Mouse (Mus musculus): ENCODE results near the gene Gm26620. TPM values are rescaled to one million over a fixed set of nuclear protein-coding genes. Genes with fewer than 3 reads are reported as not detected.

The Gm26620 gene
- 0.97 and 1.8 TPM in 2 replicates for polyA plus RNA-seq (2012; ENCODE audit: low replicate concordance)

GRCm38 (mm10) chr1:170884978-170885561 lies at the start of gene Gm26620, which contains the start of gene Dusp12:
TSS of gene Gm26620 (plus strand) at chr1:170885065.
TSS of gene Dusp12 (minus strand) at chr1:170885540.

GRCm38 (mm10) chr1:170867691-170868105 lies 17.2 kb upstream of the Gm26620 start, which contains the start of gene Atf6:
TSS of gene Atf6 (minus strand) at chr1:170867771.

GRCm38 (mm10) chr1:170912891-170913615 lies 28.2 kb downstream of the Gm26620 start, which contains the start of gene Fcrlb:
TSS of gene Fcrlb (minus strand) at chr1:170912941.

GRCm38 (mm10) chr1:170927378-170927777 lies 42.5 kb downstream of the Gm26620 start, which contains the start of gene Fcrla:
TSS of gene Fcrla (minus strand) at chr1:170927583.

Other genes with a start within 250 kb of the Gm26620 start
- gene Olfml2b, start 240.5 kb upstream of the Gm26620 start, polyA plus RNA-seq (2012; ENCODE audit: low replicate concordance), result 0.30 and 0.31 TPM in 2 replicates
- gene Atf6, start 17.3 kb upstream of the Gm26620 start, polyA plus RNA-seq (2012; ENCODE audit: low replicate concordance), result 3.4 and 3.9 TPM in 2 replicates
- 9.9 and 10.7 TPM in 2 replicates for gene Dusp12, start 475 bp downstream of the Gm26620 start, polyA plus RNA-seq (2012; ENCODE audit: low replicate concordance)
- 1.8 and 4.3 TPM in 2 replicates for gene Fcrlb, start 27.9 kb downstream of the Gm26620 start, polyA plus RNA-seq (2012; ENCODE audit: low replicate concordance)
- 51.1 and 98.7 TPM in 2 replicates for gene Fcrla, start 42.5 kb downstream of the Gm26620 start, polyA plus RNA-seq (2012; ENCODE audit: low replicate concordance)
- gene Fcgr2b, start 91.5 kb downstream of the Gm26620 start, polyA plus RNA-seq (2012; ENCODE audit: low replicate concordance), result 14.9 and 45.1 TPM in 2 replicates
- gene Fcgr4, start 133.9 kb downstream of the Gm26620 start, polyA plus RNA-seq (2012; ENCODE audit: low replicate concordance), result 3.3 and 3.6 TPM in 2 replicates
- gene Fcgr3, start 179.9 kb downstream of the Gm26620 start, polyA plus RNA-seq (2012; ENCODE audit: low replicate concordance), result 7.1 and 11.2 TPM in 2 replicates
- 1.2 and 1.6 TPM in 2 replicates for gene Cfap126, start 228.9 kb downstream of the Gm26620 start, polyA plus RNA-seq (2012; ENCODE audit: low replicate concordance)